Mouse (Mus musculus) granulocyte monocyte progenitor cell, adult 5-6 weeks (primary cell): ENCODE measurements around the gene 4930524B15Rik. TPM values are rescaled to one million over a fixed set of nuclear protein-coding genes. Genes with fewer than 3 reads are reported as not detected.
"Not testable (repeated sequence)": the region's sequence is repeated elsewhere in the genome, so short reads cannot be mapped to it uniquely, and the experiment has no call there.

Source experiments
- ATAC-seq: replicated peaks from 2 replicates; pipeline ENCODE4 v1.8.0; 2016; ENCODE audit warnings: mild to moderate bottlenecking, moderate TSS enrichment, inconsistent platforms; ENCODE audit not compliant: poor library complexity, severe bottlenecking
- total RNA-seq, 2 experiments: library from RNA; stranded (forward) in 1 of 2; stranded (reverse) in 1 of 2; fragments of 200-712, 200-1000 nt in 1 of 2; fragments of >200 nt in 1 of 2; fragmentation: Nextera tagmentation in 1 of 2; gene quantifications; 2 replicates each; pipeline ENCODE4 v1.2.3; 2014 to 2017

Gene 4930524B15Rik
- total RNA-seq (2014; fragmentation: Nextera tagmentation) (not detected in 2 replicates), total RNA-seq (2017) (not detected in 2 replicates)

GRCm38 (mm10) chr11:31965256-31966134, at the start of gene 4930524B15Rik:
4930524B15Rik (plus strand) TSS chr11:31965592.
- no peak for ATAC-seq

GRCm38 (mm10) chr11:31917769-31918168, 47.6 kb upstream of the 4930524B15Rik start:
- ATAC-seq, result no peak

- no peak for ATAC-seq
Measured at GRCm38 (mm10) chr11:31930051-31930450, 35.3 kb upstream of the 4930524B15Rik start.

DNA sequence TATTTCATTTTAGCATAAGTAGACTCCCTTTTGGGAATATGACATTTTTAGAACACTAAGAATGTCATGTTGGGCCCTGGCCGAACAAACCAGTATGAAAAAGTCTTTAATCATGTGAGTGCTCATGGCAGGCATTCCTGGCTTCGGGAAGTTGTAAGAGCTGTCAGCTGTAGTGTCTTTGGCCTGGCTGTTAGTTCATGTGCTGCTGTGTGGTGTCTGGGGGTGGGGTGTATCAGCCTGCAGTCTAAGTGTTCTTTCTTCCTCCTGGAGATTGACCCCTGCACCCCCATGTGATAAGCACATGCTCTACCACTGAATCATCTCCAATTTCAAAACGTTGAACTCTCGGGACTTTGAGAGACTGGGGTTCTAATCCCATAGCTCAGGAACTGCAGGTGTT, 29.7 kb upstream of the 4930524B15Rik start:
- ATAC-seq, result no peak

DNA sequence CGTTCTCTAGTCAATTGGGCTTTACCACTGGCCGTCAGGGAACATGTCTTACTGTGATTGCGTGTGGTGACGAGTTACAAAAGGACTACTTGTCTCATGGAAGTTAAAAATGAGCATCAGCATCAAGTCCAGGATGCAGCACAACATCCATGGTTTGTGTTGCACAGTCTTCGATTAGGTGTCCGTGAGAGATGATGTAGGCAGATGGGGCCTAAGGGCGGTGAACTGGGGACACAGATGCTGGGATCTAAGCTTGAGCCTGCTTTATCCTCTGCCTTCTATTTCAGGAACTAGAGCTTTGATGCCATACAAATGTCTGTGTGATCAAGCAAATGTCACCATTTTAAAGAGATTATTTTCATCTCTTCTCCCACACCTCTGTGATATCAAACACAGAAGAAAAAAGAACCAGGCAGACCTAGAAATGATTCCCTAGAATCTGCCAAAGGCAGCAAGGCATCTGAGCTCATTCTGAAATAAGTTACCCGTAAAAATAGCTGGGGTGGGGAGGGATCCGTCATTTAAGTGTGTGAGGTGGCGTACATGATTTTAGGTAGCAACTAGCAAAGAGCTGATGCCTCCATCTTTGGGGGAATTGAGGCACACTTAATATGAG, 28.4 kb upstream of the 4930524B15Rik start:
- ATAC-seq, result no peak

- ATAC-seq, result no peak
Measured at GRCm38 (mm10) chr11:31940898-31941639, 24.3 kb upstream of the 4930524B15Rik start.

- peak; percentile 64 for ATAC-seq
Measured at GRCm38 (mm10) chr11:31941640-31942638, 23.5 kb upstream of the 4930524B15Rik start.

DNA sequence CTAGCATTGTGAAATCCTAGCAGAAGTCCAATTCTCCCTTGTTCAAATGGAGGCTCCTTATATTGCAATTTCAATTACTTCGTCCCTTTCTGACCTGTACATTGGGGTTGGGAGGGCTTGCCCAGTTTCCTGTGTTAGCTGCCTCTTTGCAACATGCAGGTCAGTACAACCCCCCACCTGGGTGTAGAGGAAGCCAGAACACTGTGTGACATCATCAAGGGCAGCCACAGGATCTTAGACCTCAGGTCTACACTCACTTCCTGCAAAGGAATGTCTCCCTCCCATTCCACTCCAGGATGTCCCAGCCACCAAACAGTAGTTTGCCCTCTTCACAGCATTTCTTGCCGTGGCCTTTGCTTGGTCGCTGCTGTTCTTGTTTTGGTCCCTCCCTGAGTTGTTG, 19.9 kb upstream of the 4930524B15Rik start:
- ATAC-seq, result peak; percentile 21

DNA sequence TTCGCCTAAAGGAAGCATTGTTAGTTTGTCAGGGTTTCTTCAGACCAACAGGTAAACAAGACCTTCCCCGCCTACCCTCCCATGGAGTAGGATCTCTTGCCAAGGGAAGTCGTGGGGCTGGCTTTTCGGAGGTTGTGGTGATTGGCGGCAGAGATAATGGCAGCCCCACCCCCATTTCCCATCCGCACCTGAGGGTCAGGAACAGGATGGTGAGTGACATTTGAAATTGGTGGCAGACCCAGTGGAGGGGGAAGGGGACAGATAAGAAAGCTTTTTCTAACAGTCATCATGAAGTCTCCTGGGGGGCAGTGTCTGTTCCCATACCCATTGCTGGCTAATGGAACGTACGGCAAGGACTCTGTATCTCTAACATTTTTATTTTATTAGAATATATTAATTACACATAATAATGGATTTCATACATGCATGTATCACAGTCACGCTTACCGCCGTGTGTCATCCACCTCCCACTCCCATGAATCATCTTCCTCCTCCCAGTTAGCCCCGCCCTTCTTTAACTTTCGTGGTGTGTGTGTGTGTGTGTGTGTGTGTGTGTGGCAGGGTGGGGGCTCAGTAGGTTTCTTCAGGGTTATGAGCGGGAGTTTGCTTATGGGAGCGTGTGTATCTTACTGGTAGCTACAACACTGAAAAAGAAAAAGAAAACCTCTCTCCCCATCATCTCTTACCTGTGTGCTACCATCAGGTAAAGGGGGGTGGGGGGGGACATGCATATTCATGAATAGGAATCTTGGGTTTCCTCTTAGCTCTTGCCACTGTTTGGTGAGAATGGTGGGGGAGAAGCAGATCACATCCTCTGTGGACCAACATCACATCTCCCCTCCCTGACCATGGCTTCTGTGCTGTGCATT, 16.7 kb upstream of the 4930524B15Rik start:
- peak; percentile 57 for ATAC-seq

- ATAC-seq, result peak; percentile 54
Measured at GRCm38 (mm10) chr11:31949331-31949785, 16.0 kb upstream of the 4930524B15Rik start.

DNA sequence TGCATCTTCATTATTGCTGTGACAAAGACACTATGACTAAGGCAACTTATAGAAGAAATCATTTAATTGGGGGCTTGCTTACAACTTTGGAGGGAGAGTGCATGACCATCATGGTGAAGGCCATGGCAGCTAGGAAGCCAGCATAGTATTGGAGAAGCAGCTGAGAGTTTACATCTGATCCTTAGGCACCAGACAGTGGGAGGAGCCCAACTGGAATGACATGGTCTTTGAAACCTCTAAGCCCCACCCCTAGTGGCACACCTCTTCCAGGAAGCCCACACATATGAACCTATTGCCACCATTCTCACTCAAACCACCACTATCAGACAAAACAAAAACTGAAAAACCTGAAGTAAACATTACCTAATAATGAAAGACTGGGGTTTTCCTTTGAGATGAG, 5.3 kb upstream of the 4930524B15Rik start:
- no peak for ATAC-seq

DNA sequence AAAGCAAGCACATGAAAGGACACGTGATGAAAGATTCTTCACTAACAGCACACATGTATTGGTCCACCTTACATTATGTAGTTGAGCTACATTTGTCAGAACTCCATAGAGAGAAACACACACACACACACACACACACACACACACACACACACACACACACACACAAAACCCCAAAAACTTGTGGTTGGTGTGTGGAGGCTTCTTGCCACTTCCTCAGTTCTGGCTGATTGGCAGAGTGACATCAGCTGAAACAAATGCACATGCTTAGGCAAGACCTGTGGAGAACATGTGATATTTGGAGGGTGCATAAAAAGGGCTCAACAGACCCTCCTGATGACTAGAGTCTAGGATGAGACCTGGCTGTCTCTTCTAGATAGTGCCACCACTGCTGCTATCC, 1.4 kb upstream of the 4930524B15Rik start:
- ATAC-seq, result peak; percentile 42

DNA sequence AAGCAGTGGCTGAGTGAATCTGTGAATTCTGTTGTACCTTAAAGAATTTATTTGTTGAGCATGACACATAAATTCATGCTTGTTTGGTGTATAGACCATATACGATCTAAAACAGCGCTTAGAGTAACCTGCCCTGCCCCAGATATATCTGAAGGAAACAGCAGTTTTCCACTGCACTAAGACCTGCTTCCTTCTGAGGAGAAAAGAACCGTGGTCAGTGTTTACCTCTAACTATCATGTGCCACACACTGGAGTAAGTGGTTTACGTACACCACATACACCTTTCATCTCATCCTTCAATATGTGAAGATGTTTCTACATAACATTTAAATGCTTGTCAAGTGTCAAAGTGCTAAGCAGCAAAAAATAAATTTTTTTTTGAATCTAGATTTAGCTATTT, 8.7 kb downstream of the 4930524B15Rik start:
- ATAC-seq, result no peak

GRCm38 (mm10) chr11:31974826-31975225, 9.4 kb downstream of the 4930524B15Rik start:
- ATAC-seq, result no peak

- no peak for ATAC-seq
Measured at GRCm38 (mm10) chr11:31975678-31976077, 10.3 kb downstream of the 4930524B15Rik start.

DNA sequence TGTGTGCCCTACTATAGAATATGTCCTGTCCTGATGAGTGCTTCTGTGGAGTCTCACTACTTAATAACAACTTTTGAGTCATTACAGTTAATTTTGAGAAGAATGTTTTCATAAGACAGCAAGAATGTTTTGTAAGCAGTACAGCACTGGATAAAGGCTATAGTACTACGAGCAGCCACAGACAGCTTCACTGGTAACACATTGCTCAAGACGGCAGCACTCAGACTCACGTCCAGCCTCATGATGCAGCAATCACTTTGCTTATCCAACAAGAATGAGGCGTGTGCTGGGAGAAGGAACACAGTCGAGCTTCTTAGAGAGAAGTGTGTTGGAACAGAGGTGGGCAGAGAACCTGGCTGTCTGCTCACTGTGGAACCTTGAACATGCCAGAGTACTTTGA, 10.7 kb downstream of the 4930524B15Rik start:
- no peak for ATAC-seq

DNA sequence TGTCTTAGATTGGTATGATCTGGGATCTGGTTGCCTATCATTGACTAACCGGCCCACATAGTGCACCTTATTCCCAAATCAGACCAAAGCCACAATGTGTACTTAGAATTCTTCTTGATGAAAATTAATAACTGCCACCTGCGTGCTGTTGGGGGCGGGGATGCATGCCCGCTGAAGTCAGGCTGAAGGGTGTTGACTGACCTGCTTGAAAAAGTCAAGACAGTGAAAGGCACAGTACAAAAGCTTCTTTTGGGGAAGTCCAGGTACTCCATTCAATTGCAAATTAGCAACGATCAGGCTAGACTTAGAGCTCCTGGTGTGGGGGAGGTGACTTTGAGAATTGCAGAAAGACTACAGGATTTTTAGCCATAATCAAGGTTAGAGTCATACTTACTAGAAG, 14.7 kb downstream of the 4930524B15Rik start:
- ATAC-seq, result not testable (repeated sequence)

DNA sequence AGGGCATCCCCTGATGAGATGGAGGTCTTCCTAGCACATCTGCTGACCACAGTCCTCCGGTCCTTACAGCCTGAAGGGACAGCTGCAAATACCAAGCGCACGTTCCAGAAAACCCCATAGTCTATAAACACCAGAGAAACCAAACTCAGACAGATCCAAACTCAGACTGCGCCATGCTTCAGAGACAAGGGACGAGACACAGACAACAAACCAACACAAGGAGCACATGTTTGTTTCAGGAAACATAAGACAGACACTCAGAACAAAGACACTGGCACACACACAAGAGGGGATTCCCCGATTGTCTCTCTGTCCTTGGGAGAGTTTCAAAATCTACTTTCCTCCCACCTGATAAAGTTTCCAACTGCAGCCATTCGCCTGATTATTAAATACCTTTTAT, 16.4 kb downstream of the 4930524B15Rik start:
- no peak for ATAC-seq
